8 mouse cellular contexts compared by ENCODE assay signal in the genomic region with DNA sequence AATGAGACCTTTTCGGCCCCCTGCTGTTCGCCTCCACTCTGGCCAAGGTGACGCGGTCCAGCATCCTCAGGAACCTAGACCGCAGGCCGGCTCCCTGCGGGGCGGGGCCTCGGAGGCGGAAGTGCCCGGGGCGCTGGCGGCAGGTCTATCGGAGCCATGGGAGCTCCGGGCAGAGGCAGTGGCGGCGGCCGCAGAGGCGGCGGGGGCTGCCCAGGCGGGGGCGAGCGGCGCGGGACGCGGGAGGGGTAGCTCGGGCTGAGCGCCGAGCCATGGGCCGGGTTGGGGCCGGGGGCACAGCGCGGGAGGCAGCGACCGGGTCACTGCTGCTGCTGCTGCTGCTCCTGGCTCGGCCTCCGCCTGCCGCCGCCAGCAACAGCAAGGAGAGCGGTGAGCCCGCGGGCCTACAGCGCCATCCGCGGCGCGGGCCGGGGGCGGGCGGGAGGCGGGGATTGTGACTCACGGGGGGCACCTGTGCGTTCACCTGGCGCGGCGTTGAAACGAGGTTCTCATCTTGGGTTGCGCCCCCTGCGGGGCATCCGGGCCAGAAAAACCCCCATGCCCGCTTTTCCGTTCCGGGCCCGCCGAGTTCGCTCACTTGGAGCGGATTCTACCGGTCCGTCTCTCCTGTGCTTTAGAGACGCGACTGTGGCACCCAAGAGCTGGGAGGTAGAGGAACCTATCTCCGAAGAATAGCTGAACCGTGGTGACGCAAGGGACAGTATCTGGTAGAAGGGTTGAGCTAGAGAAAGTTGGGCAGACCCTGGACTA. TPM values are rescaled to one million over a fixed set of nuclear protein-coding genes. Genes with fewer than 3 reads are reported as not detected.
A peak's percentile ranks its signal among the peaks of the same experiment; 100 is the strongest.
DNase-seq lines count a peak whose midpoint lies in the region; ATAC-seq and TF ChIP-seq lines count a peak whose summit lies in the region.

A gene (plus strand): TSS at position 119 of the 768 bp plus-strand sequence.

- TF ChIP-seq POLR2A in spleen, adult 2 months (IDR thresholded peaks at IDR 0.05; ENCODE audit: low read depth, low read length): peak; percentile 35

- peak; percentile 28; the same call in 1 of the 2 replicates for TF ChIP-seq CTCF in spleen, adult 2 months (IDR thresholded peaks at IDR 0.05; ENCODE audit: extremely low read depth, insufficient read depth, insufficient read length, insufficient replicate concordance)

- WGBS in limb, embryonic 13.5 days: under 1% methylated on average over 71 of the region's 75 CpGs
- WGBS in midbrain, embryonic 13.5 days: under 1% methylated on average over 62 of the region's 75 CpGs
- WGBS in spleen, adult 2 months: under 1% methylated on average over 62 of the region's 75 CpGs

- peak within 1 kb of the TSS; percentile 54 for H3K4me3 ChIP-seq in limb, embryonic 13.5 days
- peak within 1 kb of the TSS; percentile 77 for H3K4me3 ChIP-seq in midbrain, embryonic 13.5 days (replicated peaks)
- peak within 1 kb of the TSS; percentile 65 for H3K4me3 ChIP-seq in spleen, adult 2 months (ENCODE audit: extremely low read depth, insufficient read depth, insufficient read length)

- no peaks in the 10 kb centered on the region for H3K9me3 ChIP-seq in limb, embryonic 13.5 days
- H3K9me3 ChIP-seq in midbrain, embryonic 13.5 days: no peaks in the 10 kb centered on the region

- H3K36me3 ChIP-seq in limb, embryonic 13.5 days: no peaks in the 10 kb centered on the region
- H3K36me3 ChIP-seq in midbrain, embryonic 13.5 days: no peaks in the 10 kb centered on the region
- no peaks in the 10 kb centered on the region for H3K36me3 ChIP-seq in spleen, adult 2 months (ENCODE audit: control insufficient read depth, insufficient read depth, low read length)

- peaks cover 90% of the 10 kb centered on the region for H3K27me3 ChIP-seq in limb, embryonic 13.5 days
- H3K27me3 ChIP-seq in midbrain, embryonic 13.5 days: peaks cover 70% of the 10 kb centered on the region
- no peaks in the 10 kb centered on the region for H3K27me3 ChIP-seq in spleen, adult 2 months (ENCODE audit: control insufficient read depth, insufficient read depth, low read length)

- H3K4me2 ChIP-seq in limb, embryonic 13.5 days (replicated peaks): peak within 1 kb of the TSS; percentile 88
- H3K4me2 ChIP-seq in midbrain, embryonic 13.5 days (replicated peaks): peak within 1 kb of the TSS; percentile 93

- ATAC-seq in common myeloid progenitor, adult 5-6 weeks (replicated peaks; ENCODE audit: low read depth, poor library complexity, severe bottlenecking): peak; percentile 73
- peak; percentile 54 for ATAC-seq in limb, embryonic 13.5 days (ENCODE audit: low FRiP score, low read depth)
- peak; percentile 86 for ATAC-seq in midbrain, embryonic 13.5 days

- intact Hi-C loops in gastrocnemius, postnatal 36 days (cut with DNase I): no loop called here

- peaks cover 12% of the 10 kb centered on the region for H3K4me1 ChIP-seq in limb, embryonic 13.5 days
- peaks cover 21% of the 10 kb centered on the region for H3K4me1 ChIP-seq in midbrain, embryonic 13.5 days (replicated peaks)
- H3K4me1 ChIP-seq in spleen, adult 2 months (ENCODE audit: control insufficient read depth, insufficient read depth, insufficient read length): no peaks in the 10 kb centered on the region; the same call in 1 of the 2 replicates

- H3K27ac ChIP-seq in limb, embryonic 13.5 days: no peak within 1 kb of the TSS
- H3K27ac ChIP-seq in midbrain, embryonic 13.5 days: peak within 1 kb of the TSS; percentile 30
- peak within 1 kb of the TSS; percentile 36 for H3K27ac ChIP-seq in spleen, adult 2 months (ENCODE audit: insufficient read depth, low read length)

- DNase-seq in gastrocnemius, adult 18-20 months (ENCODE audit: low spot score): peak; percentile 30
- DNase-seq in gastrocnemius, adult 8-10 months (ENCODE audit: low spot score in 2 of 2): no peak
- peak; percentile 15 to 49 for DNase-seq in gastrocnemius, postnatal 36 days
- peak; percentile 84 for DNase-seq in kidney, adult 11 months
- peak; percentile 50 to 76 for DNase-seq in spleen, adult 2 months (ENCODE audit: low read depth in 1 of 2, low spot score in 2 of 2)

- peak within 1 kb of the TSS; percentile 63 for H3K9ac ChIP-seq in limb, embryonic 13.5 days
- peak within 1 kb of the TSS; percentile 85 for H3K9ac ChIP-seq in midbrain, embryonic 13.5 days (replicated peaks)

RNA-seq across cellular contexts. Expression of the gene that starts here (rescaled TPM):
- 1 to 10 TPM; 2.0 to 3.9 TPM for total RNA-seq in gastrocnemius, adult 18-20 months (2021)
- total RNA-seq in gastrocnemius, adult 8-10 months (2022): 1 to 10 TPM; 2.6 to 4.1 (median 3.4) TPM
- 2.4 and 9.3 TPM in 2 replicates for total RNA-seq in common myeloid progenitor, adult 5-6 weeks (2017)
- total RNA-seq in gastrocnemius, postnatal 36 days (2021): 1 to 10 TPM in 1 of 2 experiments, under 1 TPM in 1; 0.69 to 1.4 TPM
- 0.97 and 1.0 TPM in 2 replicates for polyA plus RNA-seq in limb, embryonic 13.5 days (2015; fragmentation: Nextera tagmentation; extraction: Ambion mirVana)
- polyA plus RNA-seq in midbrain, embryonic 13.5 days (2015; fragmentation: Nextera tagmentation; extraction: Ambion mirVana): 2.4 and 2.6 TPM in 2 replicates
- polyA plus RNA-seq in spleen, adult 2 months (2012; rRNA removed): 44.9 and 58.3 TPM in 2 replicates

Comparison
In these comparisons a context has a peak if more than half of its experiments do, and no peak if none do; other contexts are left out.
1. RNA of the gene that starts here (polyA plus RNA-seq): 44.9 to 58.3 TPM in spleen, adult 2 months; 2.4 to 2.6 TPM in midbrain, embryonic 13.5 days and 0.97 to 1.0 TPM in limb, embryonic 13.5 days; every median in the first group is over 10 times any median in the second.
2. DNase-seq: peak in gastrocnemius, adult 18-20 months (single experiment), gastrocnemius, postnatal 36 days (2 of 2), kidney, adult 11 months (single experiment) and spleen, adult 2 months (2 of 2); none in gastrocnemius, adult 8-10 months (0 of 2).
3. Peak in every context shown above with its lines, with median percentiles within 50 percentile points of each other: ATAC-seq and H3K4me3 ChIP-seq.